Mouse (Mus musculus): Measurements from ENCODE around the gene Gm20388.

DNA sequence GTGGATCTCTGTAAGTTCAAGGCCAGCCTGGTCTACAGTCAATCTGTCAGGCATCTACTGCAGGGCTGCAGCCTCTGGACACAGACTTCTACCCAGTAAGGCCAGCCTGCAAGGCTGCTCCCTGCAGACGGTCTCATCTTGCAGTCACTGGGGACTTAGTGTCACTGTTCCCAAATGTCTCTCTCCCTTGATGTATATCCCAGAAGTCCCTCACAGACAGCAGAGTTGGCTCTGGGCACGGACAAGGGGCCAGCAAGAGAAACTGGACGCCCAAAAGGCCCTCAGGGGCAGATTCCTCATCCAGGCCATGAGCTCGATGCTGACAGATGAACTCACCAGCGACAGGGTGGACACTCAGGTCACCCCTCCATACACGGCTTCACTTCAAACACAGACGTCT lies 1661.5 kb downstream of the Gm20388 start:
- no peak for TF ChIP-seq POLR2A (IDR thresholded peaks at IDR 0.05; ENCODE audit: borderline replicate concordance, control insufficient read depth, low read depth, low read length)
- no peak for TF ChIP-seq CTCF (IDR thresholded peaks at IDR 0.05; ENCODE audit: control insufficient read depth, insufficient read depth, low read length)

All from bone marrow, adult 2 months (tissue).